ENCODE assay signal across 8 mouse cellular contexts in genomic region chr14:123626501-123627179, GRCm38 (mm10). TPM values are rescaled to one million over a fixed set of nuclear protein-coding genes. Genes with fewer than 3 reads are reported as not detected.
DNase-seq lines count a peak whose midpoint lies in the region; ATAC-seq and TF ChIP-seq lines count a peak whose summit lies in the region.

Gene Nalcn (minus strand): TSS chr14:123627144.

- H3K4me3 ChIP-seq in ES-Bruce4 (ENCODE audit: low read depth, low read length), result peak within 1 kb of the TSS; percentile 75
- peak within 1 kb of the TSS; percentile 48 for H3K4me3 ChIP-seq in embryonic facial prominence, embryonic 12.5 days
- peak within 1 kb of the TSS; percentile 58 for H3K4me3 ChIP-seq in neural tube, embryonic 15.5 days (replicated peaks)

- ATAC-seq in embryonic facial prominence, embryonic 12.5 days (ENCODE audit: insufficient number of reproducible peaks, insufficient read depth, low FRiP score, low TSS enrichment), result peak; percentile 77
- peak; percentile 94 for ATAC-seq in neural tube, embryonic 15.5 days (ENCODE audit: low FRiP score)

- intact Hi-C loops in heart, postnatal 36 days (cut with DNase I), result no loop called here
- intact Hi-C loops in left cerebral cortex, postnatal 14 days (cut with DNase I), result no loop called here

- H3K27me3 ChIP-seq in ES-Bruce4 (ENCODE audit: control insufficient read depth, insufficient read depth, low read length, poor library complexity, severe bottlenecking), result no peaks in the 10 kb centered on the region
- peaks cover 15% of the 10 kb centered on the region for H3K27me3 ChIP-seq in embryonic facial prominence, embryonic 12.5 days
- no peaks in the 10 kb centered on the region for H3K27me3 ChIP-seq in neural tube, embryonic 15.5 days (replicated peaks)

- H3K9ac ChIP-seq in ES-Bruce4 (ENCODE audit: low read depth, poor library complexity, severe bottlenecking), result peak within 1 kb of the TSS; percentile 64
- peak within 1 kb of the TSS; percentile 50; the same call in 1 of the 2 replicates for H3K9ac ChIP-seq in embryonic facial prominence, embryonic 12.5 days
- peak within 1 kb of the TSS; percentile 71 for H3K9ac ChIP-seq in neural tube, embryonic 15.5 days (replicated peaks)

- no peaks in the 10 kb centered on the region for H3K4me1 ChIP-seq in ES-Bruce4 (ENCODE audit: control insufficient read depth, insufficient read depth, low read length)
- H3K4me1 ChIP-seq in embryonic facial prominence, embryonic 12.5 days, result 0 out of 2 replicates have a peak, but pooled peaks cover 2% of the 10 kb centered on the region
- H3K4me1 ChIP-seq in neural tube, embryonic 15.5 days, result peaks cover 17% of the 10 kb centered on the region

- no peaks in the 10 kb centered on the region; the same call in 1 of the 2 replicates for H3K9me3 ChIP-seq in ES-Bruce4 (replicated peaks; ENCODE audit: control insufficient read depth, insufficient read depth, low read length, poor library complexity, severe bottlenecking)
- no peaks in the 10 kb centered on the region for H3K9me3 ChIP-seq in embryonic facial prominence, embryonic 12.5 days
- H3K9me3 ChIP-seq in neural tube, embryonic 15.5 days (replicated peaks), result no peaks in the 10 kb centered on the region

- no peak for TF ChIP-seq POLR2A in ES-Bruce4 (IDR thresholded peaks at IDR 0.05; ENCODE audit: insufficient read depth, low read length)

- H3K27ac ChIP-seq in ES-Bruce4 (ENCODE audit: insufficient read depth, low read length), result no peak within 1 kb of the TSS
- H3K27ac ChIP-seq in embryonic facial prominence, embryonic 12.5 days, result no peak within 1 kb of the TSS
- H3K27ac ChIP-seq in neural tube, embryonic 15.5 days (replicated peaks), result peak within 1 kb of the TSS; percentile 77

- H3K4me2 ChIP-seq in embryonic facial prominence, embryonic 12.5 days (replicated peaks), result peak within 1 kb of the TSS; percentile 82
- peak within 1 kb of the TSS; percentile 79 for H3K4me2 ChIP-seq in neural tube, embryonic 15.5 days

- no peaks in the 10 kb centered on the region for H3K36me3 ChIP-seq in ES-Bruce4 (ENCODE audit: control insufficient read depth, insufficient read depth, low read length, poor library complexity, severe bottlenecking)
- no peaks in the 10 kb centered on the region for H3K36me3 ChIP-seq in embryonic facial prominence, embryonic 12.5 days
- H3K36me3 ChIP-seq in neural tube, embryonic 15.5 days, result no peaks in the 10 kb centered on the region

- no peak for TF ChIP-seq EP300 in ES-Bruce4 (IDR thresholded peaks at IDR 0.05; ENCODE audit: insufficient read depth, low read depth, low read length)

- DNase-seq in adrenal gland, postnatal 14 days, result peak; percentile 46
- DNase-seq in heart, postnatal 36 days, result peak; percentile 4 to 7
- peak; percentile 49 to 60 for DNase-seq in left cerebral cortex, postnatal 14 days (ENCODE audit: low spot score in 2 of 2)
- DNase-seq in spleen, adult 12 weeks (ENCODE audit: low spot score), result no peak
- no peak for DNase-seq in gastrocnemius, adult 18-20 months (ENCODE audit: low spot score)

- no peak for TF ChIP-seq CTCF in ES-Bruce4 (IDR thresholded peaks at IDR 0.05; ENCODE audit: low read depth, low read length)

- WGBS in embryonic facial prominence, embryonic 12.5 days, result under 1% methylated on average over 47 of the region's 47 CpGs
- WGBS in neural tube, embryonic 15.5 days, result under 1% methylated on average over 47 of the region's 47 CpGs

RNA-seq across cellular contexts. Expression of gene Nalcn, which starts in this region (rescaled TPM):
- 0.75 and 0.91 TPM in 2 replicates for polyA plus RNA-seq in ES-Bruce4 (2011; ENCODE audit: insufficient read depth, insufficient read length, low read depth, missing spikeins)
- total RNA-seq in adrenal gland, postnatal 14 days (2021), result 4.9 and 5.1 TPM in 2 replicates
- polyA plus RNA-seq in embryonic facial prominence, embryonic 12.5 days (2016; fragmentation: Nextera tagmentation; extraction: Ambion mirVana), result 1.6 and 2.1 TPM in 2 replicates
- total RNA-seq in heart, postnatal 36 days (2021), result under 1 TPM; 0.50 to 0.62 TPM
- 10 to 100 TPM; 69.3 to 72.5 TPM for total RNA-seq in left cerebral cortex, postnatal 14 days (2021)
- polyA plus RNA-seq in neural tube, embryonic 15.5 days (2015; fragmentation: Nextera tagmentation; extraction: Ambion mirVana), result 11.0 and 13.9 TPM in 2 replicates
- total RNA-seq in gastrocnemius, adult 18-20 months (2021), result under 1 TPM; 0.21 to 0.55 TPM

Comparison
In these comparisons a context has a peak if more than half of its experiments do, and no peak if none do; other contexts are left out.
1. RNA of gene Nalcn (total RNA-seq): 69.3 to 72.5 TPM in left cerebral cortex, postnatal 14 days; 4.9 to 5.1 TPM in adrenal gland, postnatal 14 days, 0.50 to 0.62 TPM in heart, postnatal 36 days and 0.21 to 0.55 TPM in gastrocnemius, adult 18-20 months; every median in the first group is over 10 times any median in the second.
2. Peak in DNase-seq in heart, postnatal 36 days; RNA of the gene not detected or under 1 TPM.
3. DNase-seq: peak in adrenal gland, postnatal 14 days (single experiment) and left cerebral cortex, postnatal 14 days (2 of 2); none in spleen, adult 12 weeks (single experiment) and gastrocnemius, adult 18-20 months (single experiment).
4. Peak in every context shown above with its lines, with median percentiles within 50 percentile points of each other: H3K4me3 ChIP-seq and H3K9ac ChIP-seq.